Mouse (Mus musculus) ovary, postnatal 14 days (tissue): ENCODE measurements at regions not wholly inside any gene's neighbourhood (a gene's known extent, or its start where the extent isn't known, plus 50 kb on each side); places are given as distances from the start of the nearest gene placed in this dataset.
A peak's percentile ranks its signal among the peaks of the same experiment; 100 is the strongest.
"Not testable (repeated sequence)": the region's sequence is repeated elsewhere in the genome, so short reads cannot be mapped to it uniquely, and the experiment has no call there.

Experiments used
- DNase-seq: peaks from one replicate; pipeline ENCODE4 v3.0.0; 2022; ENCODE audit warnings: low spot score

DNA sequence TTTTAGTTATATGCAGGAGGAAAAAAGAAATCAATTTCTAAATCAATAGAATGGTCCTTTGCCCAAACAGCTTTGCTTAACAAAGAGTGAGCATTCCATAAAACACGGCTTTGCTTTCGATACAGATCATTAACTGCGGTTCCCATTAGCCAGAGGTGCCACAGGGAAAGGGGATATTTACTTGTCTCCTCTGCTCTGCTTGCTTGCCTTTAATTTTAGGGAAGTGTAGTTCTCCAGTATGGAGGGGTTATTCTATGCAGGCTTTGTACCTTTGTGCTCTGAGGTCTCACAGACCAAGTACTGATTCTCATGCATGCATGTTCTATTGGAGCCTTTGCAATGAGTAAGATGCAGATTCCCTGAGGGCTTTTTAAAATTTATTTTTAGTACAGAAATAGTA, 520.2 kb upstream of the Stxbp6 start:
- no peak for DNase-seq

DNA sequence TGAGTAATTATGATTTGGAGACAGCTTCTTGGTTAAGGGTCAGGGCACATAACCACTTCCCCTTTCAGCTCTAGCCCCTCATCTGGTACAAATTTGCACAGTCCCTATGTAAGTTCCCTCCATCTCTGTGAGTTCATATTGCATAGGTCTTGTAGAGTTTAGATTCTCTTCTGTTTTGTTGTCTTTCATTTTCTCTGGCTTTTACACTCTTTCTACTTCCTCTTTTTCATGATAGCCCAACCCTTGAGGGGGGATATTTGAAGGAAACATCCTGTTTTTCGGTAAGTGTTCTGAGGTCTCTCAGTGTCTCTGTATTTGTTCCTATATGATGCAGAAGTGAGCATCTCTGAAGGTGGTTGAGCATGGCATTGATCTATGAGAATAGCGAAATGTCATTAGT, 515.7 kb upstream of the Stxbp6 start:
- no peak for DNase-seq

DNA sequence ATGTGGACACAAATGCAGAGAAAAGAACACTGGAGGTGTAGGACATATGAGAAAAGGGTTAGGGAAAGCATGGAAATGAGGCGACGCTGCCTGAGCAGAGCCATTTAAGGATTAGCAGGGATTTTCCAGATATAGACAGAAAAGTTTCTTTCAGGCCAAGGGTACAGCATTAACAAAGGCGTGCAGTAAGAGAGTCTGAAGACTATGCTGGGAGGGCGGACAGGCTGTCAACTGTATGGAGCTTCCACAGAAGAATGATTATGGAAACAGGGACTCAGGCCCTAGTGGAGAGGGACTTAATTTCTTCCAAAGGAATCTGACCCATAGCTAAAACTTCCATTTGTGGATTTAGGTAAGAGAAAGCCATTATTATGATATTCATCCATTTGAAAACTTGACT, 511.3 kb upstream of the Stxbp6 start:
- DNase-seq, result no peak

DNA sequence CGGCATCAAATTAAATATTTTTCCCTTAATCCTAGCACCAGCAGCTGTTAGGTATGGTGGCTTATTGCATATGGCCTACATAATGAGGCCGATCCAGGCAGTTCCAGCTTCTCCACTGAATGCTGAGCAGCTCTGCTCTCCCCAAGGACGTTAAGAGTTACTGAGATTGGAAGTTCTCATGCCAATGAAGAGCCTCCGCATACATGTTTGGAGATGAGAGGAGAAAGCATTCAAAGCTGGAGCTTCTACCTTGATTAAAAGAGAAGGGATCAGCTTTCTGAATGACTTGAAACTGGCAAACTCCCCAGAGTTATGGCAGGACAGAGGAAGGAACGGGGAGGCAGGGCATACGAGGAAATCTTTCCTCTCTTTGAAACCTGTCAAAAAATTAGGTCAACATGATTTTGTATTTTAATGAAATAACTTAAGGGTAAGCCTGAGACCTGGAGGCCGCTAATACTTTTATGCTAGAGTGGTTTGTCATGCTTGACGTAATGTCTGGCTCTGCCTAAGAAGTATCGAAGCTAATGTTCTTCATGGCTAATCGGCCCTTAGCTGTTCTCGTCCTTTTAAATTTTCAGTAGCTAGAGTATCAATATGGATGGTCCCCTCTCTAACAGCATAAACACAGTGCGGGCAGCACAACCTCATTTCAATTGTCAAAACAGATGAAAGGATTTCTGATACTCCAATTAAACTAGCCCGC, 489.0 kb upstream of the Stxbp6 start:
- DNase-seq, result no peak

DNA sequence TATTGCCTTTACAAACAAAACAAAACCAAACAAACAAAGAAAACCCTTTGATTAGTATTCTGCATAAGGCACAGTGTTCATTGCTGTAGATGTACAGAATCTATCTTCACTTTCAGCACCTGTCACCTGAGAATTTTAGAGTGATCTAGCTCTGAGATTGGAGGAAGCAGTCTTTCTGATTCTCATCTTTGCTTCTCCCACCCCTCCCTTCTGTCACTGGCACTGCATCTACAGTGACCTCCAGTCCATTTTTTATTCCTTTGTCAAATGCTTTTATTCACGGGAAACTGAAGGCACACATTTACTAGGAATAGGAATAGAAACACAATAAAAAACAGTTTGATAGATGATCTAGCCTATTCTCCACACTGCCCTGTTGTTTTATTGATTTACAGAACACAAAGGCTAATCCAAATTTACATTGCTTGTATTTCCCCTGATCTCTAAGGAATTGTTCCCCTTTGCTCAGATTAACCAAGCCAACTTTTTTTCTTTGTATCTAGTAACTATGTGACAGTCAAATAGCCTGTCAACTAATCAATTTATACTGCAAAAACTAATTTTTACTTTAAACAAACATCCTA, 488.2 kb upstream of the Stxbp6 start:
- no peak for DNase-seq

DNA sequence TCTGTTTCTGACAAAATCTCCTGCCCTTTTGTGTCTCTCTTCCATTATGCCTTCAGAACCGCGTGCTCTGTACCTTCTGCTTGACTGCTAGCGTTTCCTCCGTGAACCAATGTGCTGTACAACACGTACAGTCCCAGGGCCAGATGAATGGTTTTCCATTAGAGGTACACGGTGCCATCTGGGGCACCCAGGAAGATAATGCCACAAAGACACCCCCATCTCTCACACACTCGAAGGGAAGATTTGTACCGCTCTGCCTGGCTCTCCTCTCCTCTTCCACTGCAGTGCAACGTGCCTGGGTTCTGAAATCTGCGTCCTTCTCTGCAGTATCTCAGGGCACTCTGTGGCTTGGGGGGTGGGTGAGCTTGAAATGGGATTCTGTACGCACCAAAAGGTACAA, 487.4 kb upstream of the Stxbp6 start:
- DNase-seq, result no peak

DNA sequence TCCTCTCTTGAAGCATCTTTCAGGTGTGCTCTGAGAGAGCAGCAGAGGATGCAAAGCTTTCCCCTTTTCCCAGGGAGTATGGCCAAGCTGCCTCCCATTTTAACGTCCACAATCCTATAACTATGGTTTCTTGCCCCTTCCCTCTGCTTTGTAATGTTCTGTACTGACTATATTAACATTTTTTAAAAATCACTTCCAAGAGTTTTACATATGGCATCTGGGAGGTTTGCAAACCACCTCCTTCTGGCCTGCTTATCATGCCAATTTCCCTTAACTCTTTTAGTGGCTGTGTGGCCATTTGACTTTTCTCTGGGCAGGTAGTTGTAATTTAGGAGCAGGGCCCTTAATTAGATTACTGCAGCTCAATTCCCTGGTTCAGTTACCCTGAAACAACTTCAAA, 486.9 kb upstream of the Stxbp6 start:
- no peak for DNase-seq

DNA sequence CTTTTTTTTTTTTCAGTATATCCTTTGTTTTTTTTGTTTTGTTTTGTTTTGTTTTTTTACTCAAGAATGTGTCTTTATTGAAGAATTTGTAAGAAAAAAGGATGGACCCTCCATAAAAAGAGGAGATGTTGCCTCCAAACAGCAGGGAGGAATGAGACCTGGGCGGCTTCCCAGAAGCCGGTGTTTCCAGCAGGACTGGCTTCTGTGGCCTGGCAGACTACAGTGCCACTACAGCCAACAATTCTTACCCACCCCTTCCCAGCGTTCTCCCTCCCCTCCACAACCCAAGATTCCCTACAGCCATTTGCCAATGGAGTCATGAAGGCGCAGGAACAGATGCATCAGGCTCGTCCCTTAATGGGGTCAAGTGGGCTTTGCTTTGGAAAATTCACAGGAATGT, 475.4 kb upstream of the Stxbp6 start:
- DNase-seq, result not testable (repeated sequence)

DNA sequence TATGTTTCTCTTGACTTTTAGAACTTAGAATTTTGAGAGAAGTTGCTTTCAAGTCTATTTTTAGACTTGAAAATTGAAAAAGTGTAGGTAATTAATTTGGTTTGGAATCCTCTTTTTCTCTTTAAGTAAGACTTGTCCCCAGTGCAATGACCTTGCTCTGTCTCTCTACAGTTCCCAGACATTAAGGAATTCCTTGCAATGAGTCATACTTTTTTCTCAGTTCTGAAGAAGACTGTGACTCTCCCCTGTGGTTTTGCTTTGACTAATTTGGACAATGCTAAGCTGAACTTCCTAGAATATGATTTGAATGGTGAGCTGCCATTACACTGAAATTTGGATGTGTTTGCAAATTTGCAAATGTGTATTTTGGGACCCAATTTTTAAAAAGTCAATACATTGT, 445.0 kb upstream of the Stxbp6 start:
- no peak for DNase-seq

DNA sequence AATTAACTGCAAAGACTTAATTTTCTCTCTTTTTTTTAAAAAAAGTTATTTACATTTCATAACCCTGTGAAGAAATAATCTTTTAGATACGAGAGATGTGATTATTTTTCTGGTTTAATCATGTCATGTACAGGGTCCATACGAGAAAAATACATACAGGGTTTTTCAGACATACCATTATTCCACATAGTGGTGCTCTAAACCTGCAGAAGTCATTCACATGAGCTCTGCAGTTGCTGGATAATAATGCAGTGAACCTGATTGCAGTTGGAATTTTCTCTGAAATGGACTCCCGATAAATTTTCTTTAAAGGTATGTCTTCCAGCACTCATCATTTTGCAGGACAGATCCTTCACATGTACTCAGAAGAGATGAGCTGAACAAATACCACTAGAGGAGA, 439.9 kb upstream of the Stxbp6 start:
- DNase-seq, result no peak

DNA sequence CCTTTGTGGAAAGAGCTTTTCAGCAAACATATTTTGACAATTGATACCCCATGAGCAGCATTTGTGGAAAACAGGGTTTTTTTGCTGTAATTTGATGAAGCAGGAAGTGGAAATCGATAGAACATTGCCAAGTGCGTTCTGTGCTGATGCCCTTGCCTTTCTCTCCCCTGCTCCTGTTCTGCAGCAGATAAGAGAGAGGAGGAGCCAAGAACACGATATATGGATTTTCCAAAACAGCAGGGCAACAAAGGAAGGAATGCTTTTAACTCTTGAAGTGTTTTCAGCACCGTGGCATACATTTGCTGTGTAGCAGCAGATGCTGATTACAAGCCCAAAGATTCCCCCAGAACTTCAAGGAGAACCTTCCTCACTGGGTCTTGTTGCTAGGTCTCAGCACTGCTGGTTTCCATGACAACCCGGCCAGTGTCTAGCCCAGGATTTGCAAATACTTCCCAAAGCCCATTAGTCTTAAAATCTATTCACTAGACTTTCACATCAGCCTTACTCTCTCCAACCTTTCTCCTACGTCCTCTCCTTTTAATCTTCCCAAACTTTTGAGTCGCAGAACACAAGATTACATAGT, 433.0 kb upstream of the Stxbp6 start:
- no peak for DNase-seq

DNA sequence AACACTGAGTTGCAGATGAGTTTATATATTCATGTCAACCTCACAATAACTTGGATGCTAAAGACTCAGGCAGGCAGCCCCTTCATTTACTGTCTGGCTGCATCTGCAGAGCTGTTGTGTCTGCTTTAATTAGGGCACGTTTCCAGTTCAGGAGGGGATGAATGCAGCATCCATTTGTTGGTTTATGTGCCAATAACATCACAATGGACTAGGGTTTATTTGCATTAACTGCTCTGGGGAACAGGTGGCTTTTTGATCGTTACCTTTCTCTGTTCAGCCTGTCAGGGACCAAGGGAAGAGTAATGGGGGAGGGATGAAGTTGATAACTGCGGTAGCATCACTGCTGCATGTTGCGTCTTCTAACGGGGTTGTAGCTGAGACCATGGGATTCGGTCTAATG, 425.3 kb upstream of the Stxbp6 start:
- no peak for DNase-seq

DNA sequence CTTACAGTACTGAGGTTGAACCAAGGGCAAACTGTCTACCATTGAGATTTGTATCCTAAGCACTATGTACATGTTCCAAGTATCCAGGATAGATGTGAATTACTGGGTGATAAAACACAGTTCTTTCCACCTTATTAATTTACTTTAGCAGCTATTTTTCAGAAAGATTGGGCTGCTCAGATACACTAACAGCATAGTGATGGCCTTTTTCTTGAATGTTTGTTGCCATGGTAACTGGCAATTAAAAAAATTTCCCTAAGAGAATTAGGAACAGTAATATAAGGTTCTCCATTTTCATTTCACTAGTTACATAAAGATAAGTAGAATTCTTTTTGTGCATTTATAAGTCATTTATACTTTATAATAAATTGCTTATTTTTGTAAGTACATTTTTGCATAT, 423.7 kb upstream of the Stxbp6 start:
- DNase-seq, result no peak

DNA sequence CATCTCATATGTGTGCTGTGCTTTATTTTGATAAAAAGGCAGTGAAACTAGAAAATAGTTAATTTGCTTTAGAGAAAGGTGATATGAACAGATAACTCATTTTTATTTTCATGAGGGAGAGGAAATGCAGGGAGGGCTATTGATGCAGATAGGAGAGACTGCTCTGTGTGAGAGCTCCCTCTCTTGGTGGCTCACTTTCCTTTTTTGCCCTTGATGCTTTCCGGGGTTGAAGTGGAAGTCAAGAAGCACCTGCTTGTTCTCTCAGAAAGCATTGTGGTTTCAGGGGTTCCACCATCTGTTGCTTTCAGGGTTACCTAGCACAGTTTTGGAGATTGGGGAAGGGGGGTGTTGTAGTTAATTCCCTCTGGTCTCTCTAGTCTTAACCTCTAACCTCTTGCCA, 414.5 kb upstream of the Stxbp6 start:
- DNase-seq, result no peak

DNA sequence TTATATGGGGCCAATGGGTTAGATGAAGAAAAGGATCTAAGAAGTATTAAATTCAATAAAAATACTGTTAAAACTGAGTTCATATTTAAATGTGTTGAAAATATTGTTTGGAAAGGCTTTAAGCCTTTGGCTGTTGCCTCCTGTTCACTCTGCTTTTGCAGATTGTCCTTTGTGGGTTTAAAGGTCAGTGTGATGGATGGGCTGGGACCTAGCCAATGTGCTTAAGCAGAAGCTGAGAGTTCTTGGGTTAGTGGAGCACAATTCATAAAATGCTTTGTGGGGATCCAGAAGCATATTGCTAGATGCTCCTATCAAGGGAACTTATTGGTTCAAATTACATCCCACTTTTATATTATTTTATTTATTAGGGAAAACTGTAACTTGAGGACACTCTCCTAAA, 402.4 kb upstream of the Stxbp6 start:
- DNase-seq, result no peak

DNA sequence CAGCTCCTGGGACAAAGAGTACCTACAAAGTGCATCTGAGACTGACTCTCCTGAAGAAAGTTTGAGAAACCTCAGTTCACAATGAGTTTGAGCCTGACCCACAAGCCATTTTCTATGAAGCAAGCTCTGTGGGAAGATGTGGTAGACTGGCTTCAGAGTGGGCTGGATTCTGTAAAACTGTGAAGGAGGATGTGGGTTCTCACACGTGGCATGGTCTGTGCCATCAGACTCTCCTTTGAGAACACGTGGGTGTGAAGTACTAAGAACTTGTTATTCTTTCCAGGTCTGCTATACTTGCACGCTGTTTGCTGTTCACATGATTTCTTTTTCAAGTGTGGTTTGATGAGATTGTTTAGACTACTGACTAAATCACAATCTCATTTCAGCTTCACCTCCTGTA, 393.6 kb upstream of the Stxbp6 start:
- no peak for DNase-seq

DNA sequence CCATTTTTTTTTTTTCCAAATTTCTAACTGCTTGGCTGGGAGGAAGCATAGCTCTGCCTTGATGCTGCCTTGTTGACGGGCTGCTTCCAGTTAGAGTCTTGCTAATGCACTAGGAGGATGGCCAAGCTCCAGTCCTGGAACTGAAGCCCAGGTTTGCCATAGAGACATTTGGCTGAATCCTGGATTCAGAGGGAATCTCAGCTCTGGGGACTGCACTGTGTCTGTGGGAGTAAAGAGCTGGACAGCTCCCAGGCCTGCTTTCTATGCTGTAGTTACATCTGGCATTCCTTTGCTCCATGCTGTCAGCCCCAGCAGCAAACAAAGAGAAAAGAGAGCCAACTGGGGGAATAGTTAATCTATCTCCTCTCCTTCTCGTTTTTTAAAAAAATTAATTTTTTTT, 392.5 kb upstream of the Stxbp6 start:
- peak; percentile 36 for DNase-seq

DNA sequence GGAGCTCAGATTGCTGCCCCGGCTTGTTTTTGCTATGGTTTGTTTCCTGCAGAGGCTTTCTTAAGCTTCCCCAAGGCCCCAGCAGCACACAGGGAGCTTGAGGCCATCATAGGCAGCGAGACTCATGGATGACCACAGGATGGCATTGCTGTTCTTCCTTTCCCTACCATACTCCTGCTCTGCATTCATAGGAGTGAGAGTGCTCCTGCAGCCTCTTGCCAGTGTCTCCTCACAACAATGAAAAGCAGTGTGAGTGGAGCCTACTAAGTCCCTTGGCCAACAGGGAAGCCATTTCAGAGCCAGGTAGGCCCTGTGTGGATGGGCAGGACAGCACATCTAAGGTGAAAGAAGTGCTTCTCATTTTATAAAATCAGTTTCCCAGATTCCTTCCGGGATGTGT, 391.6 kb upstream of the Stxbp6 start:
- DNase-seq, result no peak

DNA sequence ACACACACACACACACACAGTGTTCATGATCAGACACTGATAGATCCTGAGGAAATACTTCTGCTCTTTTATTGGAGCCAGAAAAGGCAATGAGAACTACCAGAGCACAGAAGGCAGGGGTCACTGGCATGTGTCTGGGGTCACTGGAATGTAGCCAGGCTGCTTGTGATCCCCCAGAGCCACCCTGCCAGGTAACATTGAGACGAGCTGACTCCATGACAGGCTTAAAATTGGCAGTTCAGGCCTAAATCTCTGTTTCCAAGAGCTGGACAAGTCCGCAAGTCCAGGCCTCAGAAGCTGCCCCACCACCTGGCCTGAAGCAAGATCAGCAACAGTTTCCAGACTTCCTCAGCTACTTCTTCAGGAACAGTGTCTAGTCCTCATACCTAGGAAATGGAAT, 390.4 kb upstream of the Stxbp6 start:
- DNase-seq, result no peak

DNA sequence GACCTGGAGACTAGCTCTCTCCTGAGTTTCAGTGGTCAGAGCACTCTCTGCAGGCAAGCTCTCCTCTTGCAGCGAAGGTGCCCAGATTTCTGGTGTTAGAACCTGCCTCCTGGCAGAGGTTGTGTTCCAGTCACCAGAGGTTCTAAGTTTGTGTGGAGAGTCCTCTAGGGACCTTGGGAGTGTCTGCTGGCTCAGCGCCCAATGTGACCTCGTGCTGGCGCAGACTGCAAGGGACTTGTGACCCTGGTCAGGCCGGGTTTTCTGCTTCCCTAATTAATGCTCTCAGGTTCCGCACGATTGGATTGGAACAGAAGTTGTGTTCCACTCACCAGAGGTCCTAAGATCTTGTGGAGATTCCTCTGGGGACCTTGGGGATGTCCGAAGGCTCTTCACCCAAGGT, 384.2 kb upstream of the Stxbp6 start:
- not testable (repeated sequence) for DNase-seq

DNA sequence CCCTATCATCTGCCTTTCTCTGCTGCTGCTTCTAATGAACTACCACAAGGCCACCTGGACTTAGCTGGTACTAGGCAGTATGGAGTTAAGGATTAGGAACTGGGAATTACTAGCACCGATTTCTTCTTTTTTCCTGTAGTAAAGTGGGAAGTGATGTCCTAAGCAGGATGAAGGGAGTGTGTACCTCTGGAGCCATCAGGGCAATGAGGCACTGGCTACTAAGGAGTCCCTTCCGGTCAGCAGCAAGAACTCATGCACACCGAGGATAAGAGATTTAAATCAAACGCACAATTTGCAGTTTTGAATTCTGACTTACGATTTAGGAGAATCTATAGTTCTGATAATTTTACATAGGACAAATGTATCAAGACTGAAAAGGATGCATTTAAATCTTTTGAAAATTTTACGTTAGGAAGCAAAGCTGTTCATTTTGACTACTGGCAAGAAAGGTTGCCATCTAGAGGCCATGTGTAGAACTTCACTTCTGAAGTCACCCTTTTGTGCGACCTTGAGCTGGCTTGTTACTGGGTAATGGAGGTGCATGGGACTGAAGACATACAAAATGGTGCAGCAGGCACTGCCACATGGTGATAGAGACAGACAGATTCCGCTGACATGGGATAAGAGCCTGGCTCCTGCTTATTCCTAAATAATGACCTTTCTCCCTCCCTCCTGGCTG, 369.1 kb upstream of the Stxbp6 start:
- DNase-seq, result peak; percentile 14

DNA sequence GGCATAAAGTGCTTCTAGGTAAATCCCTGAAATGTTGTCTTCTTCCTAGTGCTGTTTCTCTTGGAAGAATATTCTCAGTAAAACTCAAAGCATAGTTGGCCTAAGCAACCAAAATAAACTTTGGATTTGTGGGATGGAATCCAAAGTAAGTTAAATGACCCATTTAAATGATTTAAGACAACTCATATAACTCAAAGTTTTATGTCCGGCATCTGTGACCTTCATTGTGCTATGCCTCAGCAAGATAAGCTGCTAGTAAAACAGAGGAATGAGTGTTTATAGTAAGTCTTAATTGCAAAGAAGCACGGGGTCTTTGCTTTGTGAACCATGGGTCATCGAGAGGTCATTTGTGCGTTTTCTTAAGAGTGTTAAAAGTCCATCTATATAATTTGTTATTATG, 368.0 kb upstream of the Stxbp6 start:
- DNase-seq, result no peak

DNA sequence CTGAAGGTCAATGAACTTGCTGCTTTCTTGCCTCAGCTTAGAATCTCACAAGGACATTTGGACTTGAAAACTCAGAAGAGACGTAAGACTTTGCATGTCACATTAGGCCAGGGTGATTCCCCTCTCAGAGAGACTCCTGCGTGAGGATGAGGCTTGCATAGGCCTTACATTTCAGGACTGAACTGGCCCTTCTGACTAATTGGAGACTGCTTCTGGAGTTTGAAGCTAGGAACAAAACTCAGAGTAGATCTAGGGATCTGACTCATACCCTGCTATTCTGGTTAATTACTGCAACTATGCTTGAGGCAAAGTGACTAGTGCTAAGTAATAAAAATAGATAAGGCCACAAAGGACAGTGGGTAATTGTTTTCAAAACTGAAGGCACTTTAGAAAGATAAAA, 365.2 kb upstream of the Stxbp6 start:
- no peak for DNase-seq
